Mouse (Mus musculus) gonadal fat pad, adult 2 months (tissue): ENCODE data around the gene Psmg4. TPM values are rescaled to one million over a fixed set of nuclear protein-coding genes. Genes with fewer than 3 reads are reported as not detected.

Experiments used
- DNase-seq: peaks from one replicate; pipeline ENCODE4 v3.0.0-alpha.2; 2012; ENCODE audit warnings: low read depth
- polyA plus RNA-seq: library from polyadenylated mRNA; depleted of rRNA; stranded (reverse); fragments of >200 nt; gene quantifications from 2 replicates; pipeline ENCODE4 v1.2.3, GENCODE M21; 2012; rRNA removed

The Psmg4 gene
- polyA plus RNA-seq, 1 experiment = 95.6 TPM

DNA sequence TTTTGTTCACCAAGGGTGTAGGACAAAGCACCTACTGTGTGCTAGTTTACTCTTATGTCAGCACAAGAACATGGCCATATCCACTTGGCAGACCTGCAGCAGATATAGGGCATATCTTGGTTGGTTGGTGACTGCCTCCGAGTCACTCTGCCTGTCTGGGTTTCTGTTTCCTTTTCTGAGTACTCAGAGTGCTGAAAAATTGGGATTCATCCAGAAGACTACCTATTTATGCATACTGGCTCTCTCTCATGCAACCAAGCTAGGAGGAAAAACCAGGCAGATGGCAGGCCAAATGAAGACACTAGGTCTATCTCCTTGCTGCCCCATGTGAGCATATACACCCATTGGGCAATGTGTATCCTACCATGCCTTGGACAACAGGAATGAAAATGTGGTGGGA, 32.9 kb downstream of the Psmg4 start:
- no peak for DNase-seq

DNA sequence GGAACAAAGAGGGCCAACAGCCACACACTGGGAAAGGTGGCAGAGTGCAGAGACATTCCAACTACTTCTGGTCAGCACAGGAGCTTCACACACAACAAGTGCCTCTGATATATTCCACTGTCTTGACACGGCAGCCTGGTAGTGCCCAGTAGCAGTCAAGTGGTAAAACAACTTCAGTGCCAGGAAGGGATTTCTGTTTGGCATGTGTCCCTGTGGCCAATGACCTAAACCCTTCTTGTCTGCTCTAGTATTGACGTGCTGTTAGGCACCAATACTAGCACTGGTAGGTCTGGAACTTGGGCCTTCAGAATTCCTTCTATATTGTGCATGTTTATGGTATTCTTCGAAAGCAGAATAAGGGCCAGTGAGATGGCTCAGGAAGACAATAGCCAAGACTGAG, 42.5 kb downstream of the Psmg4 start:
- no peak for DNase-seq

DNA sequence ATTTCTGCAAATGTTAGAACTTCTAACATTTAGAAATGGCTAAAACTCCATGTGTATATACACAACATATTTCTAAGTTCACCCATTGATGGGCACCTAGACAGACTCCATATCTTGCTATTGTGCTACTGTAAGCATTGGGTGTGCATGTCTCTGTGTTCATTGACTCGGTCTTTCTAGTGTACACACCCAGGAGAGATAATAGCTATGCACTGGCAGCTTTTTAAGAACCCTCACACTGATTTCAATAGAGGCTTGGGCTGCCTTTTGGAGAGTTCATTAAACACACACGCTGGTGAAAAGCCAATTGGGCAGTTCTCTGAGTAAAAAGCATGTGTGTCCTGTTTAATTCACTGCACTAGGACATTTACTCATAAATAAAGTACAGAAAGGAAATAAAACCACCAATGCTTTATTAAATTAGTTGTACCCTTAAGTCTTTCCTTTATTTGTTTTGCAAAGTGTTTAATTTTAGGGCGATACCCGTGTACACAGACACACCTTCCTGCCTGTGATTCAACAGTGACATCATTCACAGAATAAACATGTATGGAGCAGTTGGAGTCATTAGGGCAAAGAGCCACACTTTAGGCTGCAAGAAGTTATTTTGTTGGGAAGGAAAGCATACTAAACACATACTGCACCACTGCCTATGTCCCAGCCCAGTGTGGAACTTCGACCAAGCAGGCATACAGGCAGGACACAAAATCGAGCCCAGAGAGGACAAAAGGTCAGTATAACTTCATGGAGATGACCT, 45.1 kb downstream of the Psmg4 start:
- DNase-seq = no peak

DNA sequence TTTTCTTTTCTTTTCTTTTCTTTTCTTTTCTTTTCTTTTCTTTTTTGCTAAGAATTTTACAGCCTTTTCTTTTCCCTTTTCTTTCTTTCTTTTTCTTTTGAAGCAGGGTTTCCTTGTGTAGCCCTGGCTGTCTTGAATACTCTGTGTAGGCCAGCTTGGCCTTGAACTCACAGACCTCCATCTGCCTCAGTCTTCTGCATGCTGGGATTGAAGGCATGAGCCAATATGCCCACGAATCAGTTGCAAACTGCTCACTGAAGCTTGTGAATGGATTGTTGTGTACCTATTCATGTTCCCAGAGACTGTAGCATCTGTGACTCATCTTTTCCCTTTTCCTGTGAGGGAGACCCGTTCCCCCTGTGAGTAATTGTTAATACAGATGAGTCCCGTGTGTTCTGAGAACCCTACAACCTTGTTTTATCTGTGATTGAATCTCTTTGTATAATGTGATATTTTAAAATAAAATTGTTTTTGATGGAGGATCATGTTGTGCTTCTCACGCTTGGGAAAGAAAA, 48.6 kb downstream of the Psmg4 start:
- no peak for DNase-seq

DNA sequence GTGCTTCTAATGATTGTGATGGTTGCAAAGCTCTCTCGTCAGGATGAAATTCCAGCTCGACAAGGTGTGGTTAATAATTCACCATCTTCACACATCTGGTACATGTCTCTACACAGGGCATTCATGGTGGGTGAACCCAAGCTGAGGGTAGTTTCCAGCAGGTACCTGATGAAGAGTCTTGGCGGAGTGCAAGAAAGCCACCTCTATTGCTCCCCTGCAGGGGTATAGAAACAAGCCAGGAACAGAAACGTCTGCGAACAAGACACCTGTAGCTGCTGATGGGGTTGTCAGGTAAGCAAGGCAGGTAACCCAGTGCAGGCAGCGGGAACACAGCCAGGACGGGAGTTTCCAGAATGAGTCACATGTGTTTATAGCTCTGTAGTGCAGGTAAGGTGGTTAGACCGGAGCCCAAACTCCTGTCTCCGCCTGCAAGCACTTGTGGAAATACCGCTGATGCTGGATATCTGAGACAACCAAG, 50.0 kb downstream of the Psmg4 start:
- DNase-seq = peak; percentile 59

DNA sequence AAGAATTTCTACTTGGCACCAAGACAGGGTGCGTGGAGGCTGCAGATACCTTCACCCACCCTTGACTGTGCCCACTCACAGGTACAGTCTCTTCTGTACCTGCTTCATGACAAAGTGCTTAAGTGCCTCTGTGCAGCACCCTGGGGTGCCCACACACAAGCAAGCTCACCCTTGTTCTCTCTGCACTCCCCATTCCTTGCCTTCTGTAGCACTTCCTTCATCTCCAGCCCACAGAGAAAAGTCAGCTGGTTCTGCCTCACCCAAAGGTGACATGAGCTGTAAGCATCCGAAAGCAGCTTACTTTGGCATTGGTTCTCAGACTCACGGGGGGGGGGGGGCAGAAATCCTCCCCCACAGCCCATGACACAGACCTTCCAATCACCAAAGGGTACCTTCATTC, 52.1 kb downstream of the Psmg4 start:
- no peak for DNase-seq

DNA sequence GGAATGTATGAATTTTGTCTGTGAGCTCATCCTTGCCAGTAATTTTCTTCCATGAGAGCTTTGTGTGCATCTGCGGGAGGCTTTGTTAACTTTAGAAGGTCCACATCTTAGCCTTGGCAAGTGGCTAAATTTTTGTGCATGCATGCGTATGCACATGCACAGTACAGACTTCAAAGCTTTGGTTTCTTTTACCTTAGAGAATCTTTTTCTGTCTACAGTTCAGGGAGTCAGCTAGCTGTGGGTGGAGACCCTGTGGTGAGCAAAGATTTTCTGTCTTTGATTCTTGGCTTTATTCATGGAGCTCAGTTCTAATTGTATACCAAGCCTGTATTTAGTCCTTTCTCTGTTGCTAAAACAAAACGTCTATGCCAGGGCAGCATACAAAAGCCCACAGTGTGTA, 56.0 kb downstream of the Psmg4 start:
- DNase-seq = no peak

DNA sequence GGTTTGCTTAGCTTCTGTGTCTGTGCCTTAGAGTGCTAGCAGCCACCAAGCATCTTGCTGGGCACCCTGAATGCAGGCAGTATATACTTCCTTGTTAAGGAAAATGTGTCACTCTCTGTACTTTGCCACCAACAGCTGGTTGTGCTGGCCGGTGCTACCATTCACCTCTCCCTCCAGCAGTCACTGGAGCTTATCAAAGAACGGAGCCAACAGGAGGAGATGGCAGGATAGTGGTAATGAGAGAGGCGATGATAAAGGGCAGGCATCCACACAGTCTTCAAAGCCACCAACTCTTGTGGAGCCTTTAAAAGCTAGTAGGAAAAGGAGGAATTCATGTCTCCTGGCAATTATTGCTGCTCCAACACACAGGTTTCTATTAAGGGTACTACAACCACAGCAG, 57.0 kb downstream of the Psmg4 start:
- no peak for DNase-seq

DNA sequence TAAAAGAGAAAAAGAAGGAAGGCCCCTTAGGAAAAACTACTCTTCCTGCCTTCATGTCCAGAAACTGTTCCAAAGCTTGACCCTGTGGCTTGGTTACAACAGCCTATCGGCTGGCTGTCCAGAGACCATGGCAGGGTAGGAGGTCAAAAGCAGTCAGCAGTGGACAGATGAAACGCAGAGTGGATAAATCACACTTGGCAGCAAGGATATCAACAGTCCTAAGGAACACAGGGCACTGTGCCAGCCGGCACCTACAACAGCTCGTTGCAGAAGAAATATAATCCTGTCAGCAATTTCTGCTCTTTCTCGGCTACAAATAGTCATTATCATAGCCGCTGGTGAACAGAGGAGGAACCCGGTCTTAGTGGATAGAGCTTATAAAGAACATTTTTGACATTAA, 60.2 kb downstream of the Psmg4 start:
- DNase-seq = no peak

DNA sequence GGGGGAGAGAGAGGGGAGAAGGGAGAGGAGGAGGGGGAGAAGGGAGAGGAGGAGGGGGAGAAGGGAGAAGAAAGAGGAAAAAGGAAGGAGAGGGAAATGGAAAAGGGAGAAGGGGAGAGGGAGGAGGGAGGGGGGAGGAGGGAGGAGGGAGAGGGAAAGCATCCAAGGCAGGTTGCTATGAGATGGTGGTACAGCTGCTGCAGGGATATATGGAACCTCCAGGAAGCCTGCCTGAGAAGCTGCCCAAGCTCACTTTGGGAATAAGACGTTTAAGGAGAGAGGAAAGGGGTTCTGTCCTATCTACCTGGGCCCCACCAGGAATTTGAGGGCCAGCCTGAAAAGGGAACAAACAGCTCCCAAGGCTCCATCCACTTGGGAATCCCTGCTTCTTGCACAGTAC, 64.2 kb downstream of the Psmg4 start:
- DNase-seq = no peak

Other genes starting within 250 kb of the Psmg4 start
- 7.1 and 9.4 TPM in 2 replicates for gene Nqo2, start 198.3 kb upstream of the Psmg4 start, polyA plus RNA-seq
- gene Ripk1, start 160.6 kb upstream of the Psmg4 start, polyA plus RNA-seq = 8.2 and 12.3 TPM in 2 replicates
- gene Serpinb6a, start 160.2 kb upstream of the Psmg4 start, polyA plus RNA-seq = 55.4 and 57.2 TPM in 2 replicates
- gene Bphl, start 125.4 kb upstream of the Psmg4 start, polyA plus RNA-seq = 56.5 and 58.3 TPM in 2 replicates
- 179 and 400 TPM in 2 replicates for gene Tubb2a, start 85.0 kb upstream of the Psmg4 start, polyA plus RNA-seq
- 61.4 and 74.7 TPM in 2 replicates for gene Tubb2b, start 32.5 kb upstream of the Psmg4 start, polyA plus RNA-seq
- gene Slc22a23, start 182.2 kb downstream of the Psmg4 start, polyA plus RNA-seq = 9.3 and 10.6 TPM in 2 replicates